Mouse (Mus musculus) ES-Bruce4 (cell line): ENCODE results near the gene Dnajc3.

ENCODE experiments used
- CTCF ChIP-seq: IDR thresholded peaks from one replicate; pipeline ENCODE4 v1.8.1; 2011; ENCODE audit warnings: low read depth, low read length
- POLR2A ChIP-seq: IDR thresholded peaks from one replicate; pipeline ENCODE4 v1.8.1; 2011; ENCODE audit warnings: low read length; ENCODE audit not compliant: insufficient read depth

- TF ChIP-seq POLR2A (no peak), CTCF (no peak)
These were observed 70.3 kb downstream of the Dnajc3 start for GRCm38 (mm10) chr14:119008031-119008590.
